Mouse (Mus musculus) spleen, postnatal 36 days (tissue): ENCODE data around the gene Pcdh17.
A peak's percentile ranks its signal among the peaks of the same experiment; 100 is the strongest.

Source experiments
- DNase-seq, 2 experiments: peaks; one replicate each; pipeline ENCODE4 v3.0.0; 2022; ENCODE audit warnings: low spot score in 2 of 2, mixed read lengths in 1 of 2

The Pcdh17 gene

GRCm38 (mm10) chr14:84443288-84443686 is at the start of gene Pcdh17:
Pcdh17 (plus strand) TSS chr14:84443563.
- peak; percentile 62 to 65 for DNase-seq

- no peak for DNase-seq
Measured at GRCm38 (mm10) chr14:84397137-84397536, 46.2 kb upstream of the Pcdh17 start.

GRCm38 (mm10) chr14:84424736-84425135 is 18.6 kb upstream of the Pcdh17 start:
- no peak for DNase-seq

- no peak for DNase-seq
Measured at GRCm38 (mm10) chr14:84426616-84427015, 16.7 kb upstream of the Pcdh17 start.

- DNase-seq = no peak
Measured at GRCm38 (mm10) chr14:84438066-84438770, 5.1 kb upstream of the Pcdh17 start.

GRCm38 (mm10) chr14:84440903-84441302 is 2.5 kb upstream of the Pcdh17 start:
- DNase-seq = no peak

- no peak for DNase-seq
Measured at GRCm38 (mm10) chr14:84442528-84443287, 655 bp upstream of the Pcdh17 start.

- DNase-seq = no peak
Measured at GRCm38 (mm10) chr14:84443761-84444160, 398 bp downstream of the Pcdh17 start.

GRCm38 (mm10) chr14:84444276-84444662 is 906 bp downstream of the Pcdh17 start:
- no peak for DNase-seq

- no peak for DNase-seq
Measured at GRCm38 (mm10) chr14:84444663-84445502, 1.5 kb downstream of the Pcdh17 start.

GRCm38 (mm10) chr14:84445503-84446410 is 2.4 kb downstream of the Pcdh17 start:
- no peak for DNase-seq

GRCm38 (mm10) chr14:84446411-84446915 is 3.1 kb downstream of the Pcdh17 start:
- DNase-seq = no peak

GRCm38 (mm10) chr14:84446941-84447641 is 3.7 kb downstream of the Pcdh17 start:
- DNase-seq = no peak

- no peak for DNase-seq
Measured at GRCm38 (mm10) chr14:84447661-84448380, 4.5 kb downstream of the Pcdh17 start.

- DNase-seq = no peak
Measured at GRCm38 (mm10) chr14:84448381-84448771, 5.0 kb downstream of the Pcdh17 start.

GRCm38 (mm10) chr14:84454074-84454845 is 10.9 kb downstream of the Pcdh17 start:
- no peak for DNase-seq

- no peak for DNase-seq
Measured at GRCm38 (mm10) chr14:84475491-84475890, 32.1 kb downstream of the Pcdh17 start.

GRCm38 (mm10) chr14:84476336-84476735 is 33.0 kb downstream of the Pcdh17 start:
- DNase-seq = no peak

- no peak for DNase-seq
Measured at GRCm38 (mm10) chr14:84476906-84477305, 33.5 kb downstream of the Pcdh17 start.
